Mouse (Mus musculus) intestine, embryonic 14.5 days (tissue): ENCODE results near the gene Baiap2l1. TPM values are rescaled to one million over a fixed set of nuclear protein-coding genes. Genes with fewer than 3 reads are reported as not detected.
A peak's percentile ranks its signal among the peaks of the same experiment; 100 is the strongest.

Experiments
- ATAC-seq: fragments of 200-750 bp; cut with Nextera tagmentation; replicated peaks from 2 replicates; pipeline ENCODE4 v1.8.0; 2017; ENCODE audit warnings: low read depth, moderate number of reproducible peaks, moderate TSS enrichment, moderate library complexity; ENCODE audit not compliant: low FRiP score, low TSS enrichment
- DNase-seq: peaks from one replicate; pipeline ENCODE4 v3.0.0-alpha.2; 2018; ENCODE audit warnings: low spot score
- H3K27ac ChIP-seq: fragments of 300-500 bp; sonication (generic); 2 replicates; pipeline ENCODE4 v1.5.1; 2014; ENCODE audit warnings: low read depth, mild to moderate bottlenecking, control low read depth
- H3K27me3 ChIP-seq: fragments of 300-500 bp; sonication (generic); replicated peaks from 2 replicates; pipeline ENCODE4 v1.6.1; 2014; ENCODE audit warnings: low read length, control low read depth; ENCODE audit not compliant: control insufficient read depth, insufficient read depth
- H3K36me3 ChIP-seq: fragments of 300-500 bp; sonication (generic); 2 replicates; pipeline ENCODE4 v1.6.1; 2014; ENCODE audit warnings: low read length, control low read depth; ENCODE audit not compliant: control insufficient read depth, insufficient read depth
- H3K4me1 ChIP-seq: fragments of 300-500 bp; sonication (generic); replicated peaks from 2 replicates; pipeline ENCODE4 v1.6.1; 2014; ENCODE audit warnings: low read length, control low read depth, mixed read lengths; ENCODE audit not compliant: control insufficient read depth, insufficient read depth
- H3K4me2 ChIP-seq: fragments of 300-500 bp; sonication (generic); 2 replicates; pipeline ENCODE4 v1.6.1; 2014; ENCODE audit warnings: low read length
- H3K4me3 ChIP-seq: fragments of 300-500 bp; sonication (generic); 2 replicates; pipeline ENCODE4 v1.5.1; 2014; ENCODE audit warnings: low read depth, low read length, control low read depth, mixed read lengths
- H3K9ac ChIP-seq: fragments of 300-500 bp; sonication (generic); 2 replicates; pipeline ENCODE4 v1.6.1; 2014; ENCODE audit warnings: mild to moderate bottlenecking, low read length
- H3K9me3 ChIP-seq: fragments of 300-500 bp; sonication (generic); 2 replicates; pipeline ENCODE4 v1.6.1; 2016; ENCODE audit warnings: low read length, control low read depth; ENCODE audit not compliant: control insufficient read depth
- WGBS: fragments of 180-500 bp; shearing (Covaris S2); extraction: QIAGEN DNeasy Blood & Tissue Kit; methylation state at CpG from one replicate; pipeline ENCODE4 v1.1.7; 2014; 5-methylcytosine and 5-hydroxymethylcytosine counted together
- polyA plus RNA-seq: library from polyadenylated mRNA; unstranded; fragments of >200 nt; fragmentation: Nextera tagmentation; extraction: Ambion mirVana; gene quantifications from 2 replicates; pipeline ENCODE4 v1.2.1, GENCODE M21; 2014

The Baiap2l1 gene
- polyA plus RNA-seq, 1 experiment from 2014 or later = 16.7 TPM

DNA sequence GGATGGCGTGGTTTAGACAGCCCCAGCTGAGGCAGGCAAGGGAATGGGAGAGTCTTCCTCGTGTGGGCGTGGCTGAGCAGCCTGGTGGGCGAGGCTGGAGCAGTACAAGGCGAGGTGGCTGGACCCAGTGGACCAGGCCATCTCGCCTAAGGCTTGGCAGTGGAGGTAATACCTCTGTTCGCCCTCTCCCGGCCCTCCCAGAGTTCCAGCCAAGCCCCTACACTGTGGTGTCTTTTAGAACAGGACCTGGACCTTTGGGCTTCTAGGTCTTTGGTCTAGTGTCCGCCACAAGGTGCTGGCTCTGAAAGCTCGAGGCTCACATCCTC, 643 bp upstream of the Baiap2l1 start:
- peak overlapping the region; percentile 46 for H3K4me3 ChIP-seq
- no peak overlapping the region for H3K9ac ChIP-seq
- H3K4me2 ChIP-seq = peak overlapping the region; percentile 62
- H3K4me1 ChIP-seq = peaks cover 4% of the 10 kb centered on the region; the same call in 1 of the 2 replicates
- H3K9me3 ChIP-seq = no peaks in the 10 kb centered on the region
- no peak for DNase-seq
- WGBS = 7% methylated on average over 10 of the region's 10 CpGs
- ATAC-seq = no peak
- H3K27ac ChIP-seq = no peak overlapping the region
- no peaks in the 10 kb centered on the region for H3K36me3 ChIP-seq
- H3K27me3 ChIP-seq = 0 out of 2 replicates have a peak, but pooled peaks cover 3% of the 10 kb centered on the region

GRCm38 (mm10) chr5:144357551-144357880, 396 bp downstream of the Baiap2l1 start:
- H3K4me3 ChIP-seq = peak overlapping the region; percentile 46
- ATAC-seq (no peak), DNase-seq (no peak)
- WGBS = under 1% methylated on average over 27 of the region's 27 CpGs
- no peaks in the 10 kb centered on the region for H3K36me3 ChIP-seq
- peak overlapping the region; percentile 46 for H3K9ac ChIP-seq
- H3K4me1 ChIP-seq = peaks cover 4% of the 10 kb centered on the region; the same call in 1 of the 2 replicates
- H3K4me2 ChIP-seq = peak overlapping the region; percentile 62
- peak overlapping the region; percentile 43 for H3K27ac ChIP-seq
- H3K27me3 ChIP-seq = 0 out of 2 replicates have a peak, but pooled peaks cover 3% of the 10 kb centered on the region
- H3K9me3 ChIP-seq = no peaks in the 10 kb centered on the region

GRCm38 (mm10) chr5:144356776-144357455, 996 bp downstream of the Baiap2l1 start:
- WGBS = 9% methylated on average over 17 of the region's 17 CpGs

DNA sequence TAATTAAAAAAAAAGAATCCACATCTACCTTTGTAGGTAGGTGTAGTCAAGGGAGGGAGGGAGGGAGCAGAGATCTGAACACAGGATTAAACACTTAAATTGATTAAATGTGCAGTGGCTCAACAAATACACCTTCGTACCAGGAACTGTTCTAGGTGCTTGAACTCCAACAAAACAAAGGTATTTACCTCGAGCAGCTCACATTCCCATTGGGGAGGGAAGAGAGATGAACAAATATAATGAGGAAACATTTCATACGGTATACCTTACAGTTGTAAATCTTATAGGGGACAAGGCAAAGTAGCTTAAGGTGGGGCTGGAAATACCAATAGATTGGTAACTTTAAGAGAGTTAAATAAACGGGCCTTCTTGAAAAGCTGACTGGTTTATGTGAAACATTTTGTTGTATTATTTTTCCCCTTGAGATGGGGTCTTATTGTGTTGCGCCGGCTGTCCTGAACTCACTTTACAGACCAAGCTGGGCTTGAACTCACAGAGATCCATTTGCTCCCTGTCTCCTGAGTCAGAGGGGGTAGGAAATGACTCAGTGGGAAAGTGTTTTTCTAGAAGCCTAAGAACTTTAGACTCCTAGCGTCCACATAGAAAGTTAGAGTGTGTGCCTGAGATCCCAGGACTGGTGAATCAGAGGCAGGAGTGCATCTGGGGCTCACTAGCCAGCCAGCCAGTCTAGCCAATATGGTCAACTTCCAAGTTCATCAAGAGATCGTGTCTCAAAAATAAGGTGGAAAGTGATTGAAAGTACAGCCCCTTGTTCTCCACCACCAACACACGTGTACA, 5.5 kb downstream of the Baiap2l1 start:
- H3K9me3 ChIP-seq = no peaks in the 10 kb centered on the region
- H3K9ac ChIP-seq = no peak overlapping the region
- 84% methylated on average over 9 of the region's 9 CpGs for WGBS
- H3K27me3 ChIP-seq = 0 out of 2 replicates have a peak, but pooled peaks cover 3% of the 10 kb centered on the region
- no peak overlapping the region for H3K4me2 ChIP-seq
- H3K4me3 ChIP-seq = no peak overlapping the region
- H3K36me3 ChIP-seq = no peaks in the 10 kb centered on the region
- H3K27ac ChIP-seq = no peak overlapping the region
- ATAC-seq (no peak), DNase-seq (no peak)
- no peaks in the 10 kb centered on the region for H3K4me1 ChIP-seq

More at GRCm38 (mm10) chr5:144356776-144357455, 996 bp downstream of the Baiap2l1 start:
- no peaks in the 10 kb centered on the region for H3K36me3 ChIP-seq
- peak overlapping the region; percentile 62 for H3K4me2 ChIP-seq
- no peak overlapping the region for H3K27ac ChIP-seq
- H3K9me3 ChIP-seq = no peaks in the 10 kb centered on the region
- peaks cover 4% of the 10 kb centered on the region; the same call in 1 of the 2 replicates for H3K4me1 ChIP-seq
- 0 out of 2 replicates have a peak, but pooled peaks cover 3% of the 10 kb centered on the region for H3K27me3 ChIP-seq
- no peak for ATAC-seq
- H3K9ac ChIP-seq = peak overlapping the region; percentile 46
- no peak for DNase-seq
- H3K4me3 ChIP-seq = peak overlapping the region; percentile 46

DNA sequence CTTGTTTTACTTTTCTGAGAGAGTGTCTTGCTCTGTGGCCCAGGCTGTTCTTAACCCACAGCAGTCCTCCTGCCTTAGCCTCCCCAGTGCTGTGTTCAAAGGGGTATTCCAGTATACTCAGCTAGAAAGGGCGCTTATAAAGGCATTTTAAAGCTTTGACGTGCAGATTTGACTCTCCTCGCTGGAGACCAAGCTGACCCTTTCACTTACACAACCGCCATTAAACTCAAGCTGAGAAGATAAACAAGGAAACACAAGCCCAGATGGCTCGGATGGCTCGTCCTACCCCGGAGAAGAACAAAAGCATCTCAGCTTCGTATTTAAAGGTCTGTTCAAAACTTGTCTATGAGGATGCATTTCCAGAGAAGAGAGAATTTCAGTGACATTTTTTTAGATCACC, 6.7 kb downstream of the Baiap2l1 start:
- H3K27ac ChIP-seq = no peak overlapping the region
- H3K4me1 ChIP-seq = no peaks in the 10 kb centered on the region
- no peaks in the 10 kb centered on the region for H3K9me3 ChIP-seq
- no peaks in the 10 kb centered on the region for H3K36me3 ChIP-seq
- no peaks in the 10 kb centered on the region for H3K27me3 ChIP-seq
- H3K4me2 ChIP-seq = no peak overlapping the region
- 22% methylated on average over 8 of the region's 8 CpGs for WGBS
- DNase-seq (no peak), ATAC-seq (no peak)
- H3K4me3 ChIP-seq = no peak overlapping the region
- no peak overlapping the region for H3K9ac ChIP-seq

- H3K27me3 ChIP-seq = no peaks in the 10 kb centered on the region
- H3K27ac ChIP-seq = no peak overlapping the region
- 0 out of 2 replicates have a peak, but pooled peaks cover 3% of the 10 kb centered on the region for H3K4me1 ChIP-seq
- H3K36me3 ChIP-seq = no peaks in the 10 kb centered on the region
- no peak overlapping the region for H3K4me3 ChIP-seq
- no peaks in the 10 kb centered on the region for H3K9me3 ChIP-seq
- H3K9ac ChIP-seq = no peak overlapping the region
- H3K4me2 ChIP-seq = no peak overlapping the region
- ATAC-seq (no peak), DNase-seq (no peak)
- 87% methylated on average over 6 of the region's 6 CpGs for WGBS
These were observed 13.3 kb downstream of the Baiap2l1 start for GRCm38 (mm10) chr5:144344592-144344991.

GRCm38 (mm10) chr5:144341085-144341484, 16.8 kb downstream of the Baiap2l1 start:
- no peak overlapping the region for H3K9ac ChIP-seq
- no peaks in the 10 kb centered on the region for H3K36me3 ChIP-seq
- ATAC-seq (no peak), DNase-seq (no peak)
- H3K27ac ChIP-seq = no peak overlapping the region
- no peaks in the 10 kb centered on the region for H3K27me3 ChIP-seq
- no peak overlapping the region for H3K4me2 ChIP-seq
- 0 out of 2 replicates have a peak, but pooled peaks cover 6% of the 10 kb centered on the region for H3K4me1 ChIP-seq
- WGBS = 63% methylated on average over 1 of the region's 1 CpGs
- H3K9me3 ChIP-seq = no peaks in the 10 kb centered on the region
- H3K4me3 ChIP-seq = no peak overlapping the region

- Histone ChIP-seq H3K4me2 (no peak overlapping the region), H3K4me3 (no peak overlapping the region), H3K36me3 (no peaks in the 10 kb centered on the region), H3K9ac (no peak overlapping the region), H3K27ac (no peak overlapping the region), H3K4me1 (0 out of 2 replicates have a peak, but pooled peaks cover 6% of the 10 kb centered on the region), H3K27me3 (no peaks in the 10 kb centered on the region), H3K9me3 (no peaks in the 10 kb centered on the region)
- WGBS = 47% methylated on average over 1 of the region's 1 CpGs
- ATAC-seq (no peak), DNase-seq (no peak)
These were observed 19.1 kb downstream of the Baiap2l1 start for GRCm38 (mm10) chr5:144338787-144339186.
